Mouse (Mus musculus) cerebellum, adult 11 months (tissue): Measurements from ENCODE around the gene Slc25a34.
A peak's percentile ranks its signal among the peaks of the same experiment; 100 is the strongest.

Source experiments
- DNase-seq: peaks from one replicate; pipeline ENCODE4 v3.0.0; 2022

Gene Slc25a34

GRCm38 (mm10) chr4:141578833-141579232 lies 44.8 kb downstream of the Slc25a34 start:
- DNase-seq, result no peak

GRCm38 (mm10) chr4:141576877-141577276 lies 46.7 kb downstream of the Slc25a34 start:
- no peak for DNase-seq

- DNase-seq, result no peak
Observed at GRCm38 (mm10) chr4:141576404-141576803, 47.2 kb downstream of the Slc25a34 start.

- peak; percentile 69 for DNase-seq
Observed at GRCm38 (mm10) chr4:141574789-141575702, 48.6 kb downstream of the Slc25a34 start.

- no peak for DNase-seq
Observed at GRCm38 (mm10) chr4:141573359-141573966, 50.2 kb downstream of the Slc25a34 start.

DNA sequence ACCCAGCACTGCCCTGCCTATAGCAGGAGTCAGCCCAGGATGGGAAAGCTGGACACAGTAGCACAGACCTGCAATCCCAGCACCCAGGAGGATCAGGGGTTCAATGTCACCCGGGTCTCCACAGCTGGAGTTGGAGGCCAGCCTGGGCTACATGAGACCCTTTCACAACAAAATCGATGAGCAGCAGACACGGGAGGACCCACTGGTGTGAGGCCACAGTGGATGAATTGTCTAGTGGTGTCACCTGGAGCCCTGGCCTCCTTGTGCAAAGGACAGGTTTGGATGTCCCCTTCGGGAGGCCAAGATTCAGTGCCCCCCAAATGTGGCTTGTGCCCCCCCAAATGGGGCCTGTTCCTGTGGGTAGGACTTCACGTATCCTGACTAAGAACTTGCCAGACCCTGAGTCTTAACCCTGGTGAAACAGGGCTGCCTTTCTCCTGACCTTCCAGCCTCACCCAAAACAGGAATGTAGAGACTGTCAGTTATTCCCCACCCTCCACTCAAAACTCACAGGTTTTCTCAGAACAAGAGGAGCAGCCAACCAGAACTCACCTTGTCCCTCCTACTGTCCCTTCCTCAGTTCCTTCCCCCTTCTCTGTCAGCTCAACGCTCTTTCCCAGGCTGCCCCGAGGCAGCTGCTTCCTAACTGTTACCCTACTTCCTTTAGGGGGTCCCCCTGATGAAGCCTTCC lies 50.8 kb downstream of the Slc25a34 start:
- no peak for DNase-seq

DNA sequence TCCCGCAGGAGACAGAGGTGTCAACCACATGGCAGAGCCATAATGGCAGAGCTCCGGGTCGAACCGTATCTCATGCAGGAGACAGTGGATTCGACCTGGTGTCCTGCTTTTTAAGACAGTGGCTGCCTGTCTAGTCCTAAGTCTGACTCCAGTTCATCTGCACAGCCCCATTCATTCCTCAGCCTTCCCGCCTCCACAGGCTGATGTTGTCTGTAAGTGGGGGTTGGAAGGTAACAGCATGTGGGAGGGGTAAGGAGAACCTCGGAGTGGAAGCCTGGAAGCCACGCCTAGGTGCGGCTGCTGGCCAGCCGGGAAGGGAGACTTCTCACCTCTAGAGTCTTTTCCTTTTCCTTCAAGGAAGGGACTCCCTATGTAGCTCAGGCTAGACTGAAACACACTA lies 51.7 kb downstream of the Slc25a34 start:
- DNase-seq, result no peak

DNA sequence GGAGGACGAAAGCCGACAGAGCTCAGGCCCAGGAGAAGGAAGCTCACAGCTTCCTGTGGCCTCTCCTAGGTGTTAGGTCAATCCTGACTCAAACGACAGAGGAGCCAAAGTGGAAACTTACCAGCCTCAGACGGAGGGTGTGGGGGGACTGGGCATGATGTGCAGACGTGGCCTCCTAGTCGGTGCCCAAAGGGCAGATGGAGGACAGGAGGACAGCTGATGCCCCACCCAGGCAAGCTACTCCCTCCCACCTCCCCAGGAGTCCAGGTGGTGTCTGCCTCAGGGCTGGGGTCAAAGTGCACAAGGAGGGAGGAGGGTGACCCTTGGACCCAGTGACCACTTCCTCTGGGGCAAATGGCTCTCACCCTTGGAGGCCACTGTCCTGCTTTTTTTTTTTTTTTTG lies 52.3 kb downstream of the Slc25a34 start:
- no peak for DNase-seq

GRCm38 (mm10) chr4:141570821-141571220 lies 52.8 kb downstream of the Slc25a34 start:
- DNase-seq, result no peak

GRCm38 (mm10) chr4:141570004-141570403 lies 53.6 kb downstream of the Slc25a34 start:
- DNase-seq, result no peak

GRCm38 (mm10) chr4:141568966-141569365 lies 54.7 kb downstream of the Slc25a34 start:
- no peak for DNase-seq
